Mouse (Mus musculus) heart, postnatal 36 days (tissue): ENCODE measurements at regions not wholly inside any gene's neighbourhood (a gene's known extent, or its start where the extent isn't known, plus 50 kb on each side); places are given as distances from the start of the nearest gene placed in this dataset.

Experiments used
- DNase-seq, 2 experiments: peaks; one replicate each; pipeline ENCODE4 v3.0.0; 2021 to 2022
- intact Hi-C: fragments of 180-260 bp; cut with DNase I; formaldehyde crosslinking; loops from one replicate; pipeline ENCODE4 v1.15.1; 2025

DNA sequence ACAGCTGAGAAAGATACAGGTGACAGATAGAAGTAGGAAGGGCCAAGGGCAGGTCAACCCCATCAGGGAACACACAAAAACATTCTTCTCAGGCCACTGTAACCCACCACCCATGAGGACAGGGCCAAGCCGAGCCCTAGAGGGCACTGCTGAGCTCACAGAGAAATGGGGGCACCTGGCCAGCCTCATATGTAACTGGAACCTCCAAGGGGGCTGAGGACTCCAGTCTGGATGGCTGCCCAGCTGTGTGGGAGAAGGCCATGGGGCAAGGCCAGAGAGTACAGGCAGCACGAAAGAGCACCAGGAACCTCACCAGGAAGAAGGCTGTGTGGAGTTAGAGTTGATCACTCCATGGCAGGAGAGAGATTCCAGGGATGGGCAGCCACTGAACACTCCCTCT is 64.6 kb upstream of the Zdhhc25 start:
- no peak for DNase-seq
- intact Hi-C loops: loop anchor here (5.0 kb wide), 1 partner anchor 908 kb away; no protein-coding TSS in a partner anchor

DNA sequence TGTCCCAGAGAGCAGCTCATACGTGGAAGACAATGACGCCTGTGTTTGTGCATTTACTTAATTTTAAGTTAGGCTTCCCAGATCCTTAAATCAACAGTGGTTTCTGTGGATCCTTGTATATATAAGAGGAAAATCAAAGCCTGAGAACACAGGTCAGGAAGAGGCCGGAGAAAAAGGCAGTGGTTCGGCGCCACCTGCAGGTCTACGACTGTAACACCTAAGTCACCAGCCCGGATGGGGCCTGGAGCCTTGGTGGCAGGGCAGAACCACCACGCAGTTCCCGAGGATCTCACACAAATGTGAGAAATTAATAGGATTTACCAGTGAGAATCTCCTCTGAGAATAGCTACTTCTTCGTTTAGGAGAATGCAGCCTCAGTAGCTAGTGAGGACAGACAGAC is 62.9 kb upstream of the Zdhhc25 start:
- DNase-seq: peak; percentile 3 to 24
- intact Hi-C loops: loop anchor here (5.0 kb wide), 1 partner anchor 910 kb away; no protein-coding TSS in a partner anchor

DNA sequence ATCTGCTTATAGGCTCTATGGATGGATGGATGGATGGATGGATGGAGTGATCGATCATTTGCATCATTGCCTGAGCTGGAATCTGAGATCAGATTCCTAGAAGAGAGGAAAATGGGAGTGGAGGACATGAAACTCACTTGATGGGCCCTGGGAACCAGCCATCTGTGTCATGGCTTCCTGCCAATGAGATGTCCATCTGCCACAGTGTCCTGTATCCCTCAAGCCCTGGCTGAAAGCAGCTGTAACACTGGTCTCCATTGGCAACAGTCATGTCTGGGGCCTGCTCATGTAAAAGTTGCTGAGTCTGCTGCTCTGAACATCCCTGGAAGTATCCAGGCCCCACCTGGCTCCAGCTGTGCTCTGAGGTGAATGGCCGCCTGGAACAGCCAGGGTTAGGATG is 57.5 kb upstream of the Zdhhc25 start:
- intact Hi-C loops: no loop called here

DNA sequence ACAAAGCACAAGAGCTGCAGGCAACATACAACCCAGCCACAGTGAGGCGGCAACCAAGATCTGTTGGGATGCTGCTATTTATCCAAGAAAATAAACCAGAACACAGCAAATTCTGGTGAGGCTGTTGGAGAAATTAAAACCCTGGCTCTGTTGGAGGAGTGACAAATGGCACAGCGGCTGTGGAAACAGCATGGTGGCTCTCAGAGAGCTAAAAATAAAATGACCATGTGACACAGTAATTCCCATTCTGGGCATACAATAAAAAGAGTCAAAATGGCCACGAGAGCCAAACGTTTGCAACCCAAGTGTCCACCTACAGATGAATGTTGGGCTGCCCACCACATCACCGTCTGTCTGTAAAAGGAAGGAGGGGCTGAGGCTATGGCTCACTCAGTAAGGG is 55.9 kb upstream of the Zdhhc25 start:
- no peak for DNase-seq
- intact Hi-C loops: no loop called here

More for the DNA sequence above, 57.5 kb upstream of the Zdhhc25 start:
- DNase-seq: no peak

DNA sequence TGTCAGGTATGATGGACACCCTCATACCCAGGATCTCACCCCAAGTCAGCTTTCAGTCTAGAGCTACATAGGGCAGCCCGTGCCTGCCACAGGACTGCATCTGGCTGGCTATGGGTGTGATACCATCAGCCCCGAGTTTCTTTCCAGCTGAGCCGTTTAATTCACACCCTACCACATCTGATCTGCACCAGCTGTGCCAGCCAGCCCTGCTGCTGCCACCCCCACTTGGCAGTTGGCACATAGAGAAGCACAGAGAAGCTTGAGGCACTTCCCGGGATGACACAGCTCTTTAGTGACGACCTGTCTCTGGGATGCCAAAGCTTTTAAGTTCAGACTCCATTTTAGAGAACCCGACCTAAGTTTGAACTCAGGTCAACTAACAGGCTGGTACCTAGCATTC is 51.8 kb upstream of the Zdhhc25 start:
- intact Hi-C loops: no loop called here
- no peak for DNase-seq
